Mouse (Mus musculus) liver, postnatal 0 days (tissue): ENCODE results near the gene Gm20388. TPM values are rescaled to one million over a fixed set of nuclear protein-coding genes. Genes with fewer than 3 reads are reported as not detected.
A peak's percentile ranks its signal among the peaks of the same experiment; 100 is the strongest.

Experiments used
- ATAC-seq: fragments of 200-750 bp; cut with Nextera tagmentation; 2 replicates; pipeline ENCODE4 v1.8.0; 2017; ENCODE audit warnings: mild to moderate bottlenecking, moderate library complexity
- DNase-seq: peaks from one replicate; pipeline ENCODE4 v3.0.0-alpha.2; 2016
- H3K27ac ChIP-seq: fragments of 300-500 bp; sonication (generic); 2 replicates; pipeline ENCODE4 v1.5.1; 2014; ENCODE audit warnings: antibody characterized with exemption, moderate library complexity, mild to moderate bottlenecking, low read depth
- H3K27me3 ChIP-seq: fragments of 300-500 bp; sonication (generic); 2 replicates; pipeline ENCODE4 v1.6.1; 2014; ENCODE audit warnings: low read length, control low read depth, mixed read lengths; ENCODE audit not compliant: insufficient read depth
- H3K36me3 ChIP-seq: fragments of 300-500 bp; sonication (generic); replicated peaks from 2 replicates; pipeline ENCODE4 v1.6.1; 2014; ENCODE audit warnings: mild to moderate bottlenecking, control low read depth, low read length, moderate library complexity, mixed read lengths; ENCODE audit not compliant: insufficient read depth
- H3K4me1 ChIP-seq: fragments of 300-500 bp; sonication (generic); 2 replicates; pipeline ENCODE4 v1.6.1; 2014; ENCODE audit warnings: antibody characterized with exemption, mild to moderate bottlenecking, control low read depth; ENCODE audit not compliant: insufficient read depth
- H3K4me2 ChIP-seq: fragments of 300-500 bp; sonication (generic); 2 replicates; pipeline ENCODE4 v1.6.1; 2014; ENCODE audit warnings: low read depth, mild to moderate bottlenecking, low read length, moderate library complexity, mixed read lengths
- H3K4me3 ChIP-seq: fragments of 300-500 bp; sonication (generic); 2 replicates; pipeline ENCODE4 v1.5.1; 2014; ENCODE audit warnings: low read depth, low read length
- H3K9ac ChIP-seq: fragments of 300-500 bp; sonication (generic); replicated peaks from 2 replicates; pipeline ENCODE4 v1.6.1; 2014; ENCODE audit warnings: mild to moderate bottlenecking, moderate library complexity
- H3K9me3 ChIP-seq: fragments of 300-500 bp; sonication (generic); 2 replicates; pipeline ENCODE4 v1.6.1; 2016; ENCODE audit warnings: mild to moderate bottlenecking, control low read depth, low read length, mixed read lengths
- CTCF ChIP-seq: sonication (generic); IDR thresholded peaks from 2 replicates; pipeline ENCODE4 v1.5.1; 2016; ENCODE audit warnings: antibody characterized with exemption, low read depth
- EP300 ChIP-seq: IDR thresholded peaks from 2 replicates; pipeline ENCODE4 v1.6.1; 2016; ENCODE audit warnings: antibody characterized with exemption, low read depth, mild to moderate bottlenecking
- WGBS: fragments of 180-500 bp; shearing (Covaris S2); extraction: QIAGEN DNeasy Blood & Tissue Kit; methylation state at CpG from one replicate; pipeline ENCODE4 v1.1.7; 2014; ENCODE audit not compliant: insufficient replicate concordance; 5-methylcytosine and 5-hydroxymethylcytosine counted together
- polyA plus RNA-seq: library from polyadenylated mRNA; unstranded; fragments of >200 nt; fragmentation: Nextera tagmentation; extraction: Ambion mirVana; gene quantifications from 2 replicates; pipeline ENCODE4 v1.2.1, GENCODE M21; 2015

Gm20388 gene
- polyA plus RNA-seq, 1 experiment from 2014 or later = not detected

GRCm38 (mm10) chr8:122546066-122546755, 2635.6 kb downstream of the Gm20388 start:
- Histone ChIP-seq H3K27me3 (no peaks in the 10 kb centered on the region), H3K9me3 (no peaks in the 10 kb centered on the region), H3K4me2 (peak overlapping the region; percentile 96), H3K36me3 (0 out of 2 replicates have a peak, but pooled peaks cover 5% of the 10 kb centered on the region), H3K27ac (peak overlapping the region; percentile 89), H3K4me1 (peaks cover 51% of the 10 kb centered on the region), H3K4me3 (peak overlapping the region; percentile 91), H3K9ac (peak overlapping the region; percentile 87)
- 54% methylated on average over 6 of the region's 7 CpGs for WGBS
- ATAC-seq = peak; percentile 75
- TF ChIP-seq EP300 (peak; percentile 33; the same call in 1 of the 2 replicates), CTCF (no peak)
- DNase-seq = peak; percentile 63

GRCm38 (mm10) chr8:122546811-122547453, 2636.3 kb downstream of the Gm20388 start:
- no peaks in the 10 kb centered on the region for H3K9me3 ChIP-seq
- H3K4me2 ChIP-seq = peak overlapping the region; percentile 96
- TF ChIP-seq EP300 = no peak
- no peak for TF ChIP-seq CTCF
- H3K9ac ChIP-seq = peak overlapping the region; percentile 87
- peaks cover 51% of the 10 kb centered on the region for H3K4me1 ChIP-seq
- DNase-seq (peak; percentile 63), ATAC-seq (no peak)
- H3K27ac ChIP-seq = peak overlapping the region; percentile 89
- H3K4me3 ChIP-seq = peak overlapping the region; percentile 91
- WGBS = 51% methylated on average over 24 of the region's 24 CpGs
- H3K36me3 ChIP-seq = 0 out of 2 replicates have a peak, but pooled peaks cover 4% of the 10 kb centered on the region
- H3K27me3 ChIP-seq = no peaks in the 10 kb centered on the region

GRCm38 (mm10) chr8:122547815-122548214, 2637.2 kb downstream of the Gm20388 start:
- ATAC-seq (peak; percentile 43), DNase-seq (peak; percentile 77)
- H3K9ac ChIP-seq = peak overlapping the region; percentile 87
- H3K27ac ChIP-seq = peak overlapping the region; percentile 89
- H3K4me2 ChIP-seq = peak overlapping the region; percentile 96
- H3K27me3 ChIP-seq = no peaks in the 10 kb centered on the region
- H3K4me3 ChIP-seq = peak overlapping the region; percentile 91
- no peaks in the 10 kb centered on the region for H3K9me3 ChIP-seq
- WGBS = 13% methylated on average over 5 of the region's 5 CpGs
- no peaks in the 10 kb centered on the region for H3K36me3 ChIP-seq
- no peak; the same call in 1 of the 2 replicates for TF ChIP-seq EP300
- TF ChIP-seq CTCF = no peak
- peaks cover 51% of the 10 kb centered on the region for H3K4me1 ChIP-seq

GRCm38 (mm10) chr8:122548331-122548730, 2637.7 kb downstream of the Gm20388 start:
- Histone ChIP-seq H3K4me1 (peaks cover 51% of the 10 kb centered on the region), H3K9ac (peak overlapping the region; percentile 87), H3K27ac (peak overlapping the region; percentile 89), H3K4me2 (peak overlapping the region; percentile 96), H3K9me3 (no peaks in the 10 kb centered on the region), H3K4me3 (peak overlapping the region; percentile 91), H3K27me3 (no peaks in the 10 kb centered on the region), H3K36me3 (no peaks in the 10 kb centered on the region)
- ATAC-seq (no peak), DNase-seq (no peak)
- TF ChIP-seq EP300 (no peak), CTCF (no peak)
- 27% methylated on average over 13 of the region's 13 CpGs for WGBS

- Histone ChIP-seq H3K27ac (peak overlapping the region; percentile 89), H3K27me3 (no peaks in the 10 kb centered on the region), H3K4me2 (peak overlapping the region; percentile 96), H3K4me1 (peaks cover 51% of the 10 kb centered on the region), H3K4me3 (peak overlapping the region; percentile 91), H3K9me3 (no peaks in the 10 kb centered on the region), H3K9ac (peak overlapping the region; percentile 87), H3K36me3 (no peaks in the 10 kb centered on the region)
- no peak for TF ChIP-seq EP300
- TF ChIP-seq CTCF = no peak
- WGBS = 49% methylated on average over 3 of the region's 3 CpGs
- DNase-seq (no peak), ATAC-seq (no peak)
Observed at GRCm38 (mm10) chr8:122548891-122549439, 2638.3 kb downstream of the Gm20388 start.
